Mouse (Mus musculus): ENCODE results near the gene Ice1.

GRCm38 (mm10) chr13:70604723-70605122 lies 32.7 kb downstream of the Ice1 start:
- TF ChIP-seq CTCF (IDR thresholded peaks at IDR 0.05; ENCODE audit: borderline replicate concordance, insufficient read depth, low read length), result peak; percentile 7; the same call in 1 of the 2 replicates
- no peak for TF ChIP-seq POLR2A (IDR thresholded peaks at IDR 0.05; ENCODE audit: low read depth, low read length)

Measured in embryonic fibroblast, embryonic 13.5 days (primary cell).